Mouse (Mus musculus): ENCODE measurements around the gene Gm11096. TPM values are rescaled to one million over a fixed set of nuclear protein-coding genes. Genes with fewer than 3 reads are reported as not detected.
A peak's percentile ranks its signal among the peaks of the same experiment; 100 is the strongest.

The Gm11096 gene
- total RNA-seq (2021), result not detected
- long read RNA-seq, experiment 1, result 0 reads
- long read RNA-seq, experiment 2, result 0 reads

- DNase-seq, result no peak
Observed at GRCm38 (mm10) chr17:81441463-81441862, at the start of gene Gm11096. Gene Gm11096 (plus strand): TSS chr17:81441763.

GRCm38 (mm10) chr17:81393040-81393439 lies 48.5 kb upstream of the Gm11096 start:
- no peak for DNase-seq

- no peak for DNase-seq
Observed at GRCm38 (mm10) chr17:81394124-81394523, 47.4 kb upstream of the Gm11096 start.

GRCm38 (mm10) chr17:81397434-81397833 lies 44.1 kb upstream of the Gm11096 start:
- DNase-seq, result no peak

- DNase-seq, result no peak
Observed at GRCm38 (mm10) chr17:81400377-81400776, 41.2 kb upstream of the Gm11096 start.

- peak; percentile 87 to 89 for DNase-seq
Observed at GRCm38 (mm10) chr17:81402636-81403035, 38.9 kb upstream of the Gm11096 start.

GRCm38 (mm10) chr17:81403121-81403520 lies 38.4 kb upstream of the Gm11096 start:
- DNase-seq, result peak; percentile 49 to 66

- no peak for DNase-seq
Observed at GRCm38 (mm10) chr17:81404225-81404624, 37.3 kb upstream of the Gm11096 start.

- no peak for DNase-seq
Observed at GRCm38 (mm10) chr17:81412736-81413135, 28.8 kb upstream of the Gm11096 start.

- DNase-seq, result no peak
Observed at GRCm38 (mm10) chr17:81416361-81417114, 25.0 kb upstream of the Gm11096 start.

- peak in 1 of 2 experiments; percentile 42 for DNase-seq
Observed at GRCm38 (mm10) chr17:81419802-81420459, 21.6 kb upstream of the Gm11096 start.

- no peak for DNase-seq
Observed at GRCm38 (mm10) chr17:81424256-81424912, 17.2 kb upstream of the Gm11096 start.

- no peak for DNase-seq
Observed at GRCm38 (mm10) chr17:81427245-81427644, 14.3 kb upstream of the Gm11096 start.

GRCm38 (mm10) chr17:81432733-81433132 lies 8.8 kb upstream of the Gm11096 start:
- DNase-seq, result peak in 1 of 2 experiments; percentile 33

GRCm38 (mm10) chr17:81433148-81433547 lies 8.4 kb upstream of the Gm11096 start:
- peak; percentile 54 to 62 for DNase-seq

GRCm38 (mm10) chr17:81455269-81455668 lies 13.7 kb downstream of the Gm11096 start:
- no peak for DNase-seq

- DNase-seq, result no peak
Observed at GRCm38 (mm10) chr17:81455977-81456376, 14.4 kb downstream of the Gm11096 start.

GRCm38 (mm10) chr17:81459379-81459778 lies 17.8 kb downstream of the Gm11096 start:
- no peak for DNase-seq

GRCm38 (mm10) chr17:81468941-81469340 lies 27.4 kb downstream of the Gm11096 start:
- DNase-seq, result peak; percentile 71 to 81

GRCm38 (mm10) chr17:81473363-81473762 lies 31.8 kb downstream of the Gm11096 start:
- no peak for DNase-seq

- DNase-seq, result peak in 1 of 2 experiments; percentile 17
Observed at GRCm38 (mm10) chr17:81477420-81477819, 35.9 kb downstream of the Gm11096 start.

GRCm38 (mm10) chr17:81479807-81480206 lies 38.2 kb downstream of the Gm11096 start:
- DNase-seq, result no peak
